Mouse (Mus musculus) ES-E14 (cell line): ENCODE data around the gene Sag.

ENCODE experiments used
- CHD2 ChIP-seq: IDR thresholded peaks from 2 replicates; pipeline ENCODE4 v1.6.1; 2014; ENCODE audit warnings: mild to moderate bottlenecking, low read depth, low read length, inconsistent platforms
- MAFK ChIP-seq: IDR thresholded peaks from 2 replicates; pipeline ENCODE4 v1.6.1; 2014; ENCODE audit warnings: mild to moderate bottlenecking, low read depth, low read length, inconsistent platforms; ENCODE audit not compliant: insufficient read depth

DNA sequence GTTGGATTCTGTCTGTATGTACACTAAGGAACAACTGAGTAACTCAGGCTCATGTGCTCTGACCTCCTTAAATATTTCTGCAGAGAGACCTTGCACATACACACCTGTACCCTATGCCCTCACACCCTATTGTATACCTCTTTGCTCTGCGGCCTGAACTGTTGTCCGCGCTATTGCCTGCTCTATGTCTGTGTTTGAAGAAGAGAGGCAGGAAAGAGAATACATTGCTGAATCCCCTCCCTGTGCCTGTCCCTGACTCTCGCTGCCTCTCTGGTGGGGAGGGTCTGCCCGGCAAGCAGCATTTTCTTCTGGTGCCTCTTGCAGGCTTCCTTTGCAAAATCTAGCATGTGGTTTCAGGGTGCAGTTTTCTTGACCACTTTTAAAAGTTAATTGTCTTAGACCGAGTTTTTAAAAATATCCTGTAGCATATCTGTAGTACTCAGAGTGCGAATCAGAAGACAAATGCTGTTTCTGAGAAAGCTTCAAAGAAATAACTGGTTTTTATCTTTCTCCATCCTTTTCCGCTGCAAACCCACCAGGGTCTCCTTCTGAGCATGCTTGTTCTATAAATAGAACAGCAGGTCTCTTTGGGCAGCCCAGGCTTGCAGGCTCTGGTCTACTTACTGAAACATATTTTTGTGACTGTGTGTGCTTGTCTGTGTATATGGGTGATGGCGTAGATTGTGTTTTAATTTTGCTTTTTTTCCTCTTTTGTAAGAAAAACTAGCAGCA lies 74.2 kb downstream of the Sag start:
- no peak for TF ChIP-seq MAFK
- TF ChIP-seq CHD2: no peak
